In the genomic region with DNA sequence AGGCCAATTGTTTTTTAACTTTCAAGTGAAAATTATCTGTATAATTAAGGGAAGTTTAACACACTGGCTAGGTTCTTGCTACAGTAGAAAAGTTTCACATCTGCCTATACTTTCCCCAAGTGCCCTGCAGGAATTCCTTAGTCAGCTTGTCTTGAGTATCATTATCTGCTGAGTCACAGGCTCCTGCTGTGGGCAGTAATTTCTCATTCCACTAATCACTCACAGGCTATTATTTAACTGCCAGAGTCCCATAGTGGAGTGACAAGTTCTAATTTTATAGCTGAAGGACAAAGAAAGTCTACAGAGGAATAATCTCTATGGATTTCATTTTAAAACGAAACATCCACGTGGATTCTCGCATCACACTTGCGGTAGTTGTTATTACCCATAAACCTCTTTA, we compare ENCODE assay signal across 28 mouse cellular contexts.
A peak's percentile ranks its signal among the peaks of the same experiment; 100 is the strongest.
DNase-seq lines count a peak whose midpoint lies in the region; ATAC-seq lines count a peak whose summit lies in the region.
"Had no signal": no experiment of that assay in that cellular context is flagged by ENCODE, and none has a peak within 500 bp of the region (broad histone marks: within the 10 kb centered on the region; RNA-seq: fewer than 3 reads in every experiment).

No protein-coding gene starts in this region.

- no peak overlapping the region for H3K4me2 ChIP-seq in embryonic facial prominence, embryonic 11.5 days (ENCODE audit: low read depth, low read length)
- H3K4me2 ChIP-seq: embryonic facial prominence, embryonic 13.5 days; forebrain, embryonic 12.5 days; heart, embryonic 13.5 days; hindbrain, embryonic 15.5 days had no signal

- H3K27me3 ChIP-seq in embryonic facial prominence, embryonic 11.5 days (ENCODE audit: control insufficient read depth, insufficient read depth, low read length) = no peaks in the 10 kb centered on the region
- no peaks in the 10 kb centered on the region for H3K27me3 ChIP-seq in embryonic facial prominence, embryonic 10.5 days (replicated peaks; ENCODE audit: low read depth, poor library complexity, severe bottlenecking)
- H3K27me3 ChIP-seq: CH12.LX; forebrain, embryonic 12.5 days; heart, embryonic 13.5 days; hindbrain, embryonic 15.5 days had no signal

- H3K4me1 ChIP-seq in embryonic facial prominence, embryonic 11.5 days (ENCODE audit: control insufficient read depth, insufficient read depth, low read length) = no peaks in the 10 kb centered on the region
- 0 out of 2 replicates have a peak, but pooled peaks cover 3% of the 10 kb centered on the region for H3K4me1 ChIP-seq in embryonic facial prominence, embryonic 10.5 days
- H3K4me1 ChIP-seq: forebrain, embryonic 12.5 days; heart, embryonic 10.5 days; heart, embryonic 13.5 days; hindbrain, embryonic 15.5 days had no signal

- H3K9me3 ChIP-seq in embryonic facial prominence, embryonic 11.5 days (replicated peaks; ENCODE audit: control insufficient read depth, low read length) = no peaks in the 10 kb centered on the region
- H3K9me3 ChIP-seq in embryonic facial prominence, embryonic 10.5 days = no peaks in the 10 kb centered on the region
- H3K9me3 ChIP-seq: embryonic facial prominence, embryonic 13.5 days; forebrain, embryonic 12.5 days; heart, embryonic 10.5 days; heart, embryonic 13.5 days; hindbrain, embryonic 15.5 days had no signal

- no peak overlapping the region for H3K27ac ChIP-seq in embryonic facial prominence, embryonic 11.5 days (replicated peaks; ENCODE audit: low read depth, low read length)
- H3K27ac ChIP-seq in embryonic facial prominence, embryonic 10.5 days (replicated peaks) = no peak overlapping the region
- H3K27ac ChIP-seq: embryonic facial prominence, embryonic 13.5 days; forebrain, embryonic 12.5 days; heart, adult 2 months; heart, embryonic 10.5 days; heart, embryonic 13.5 days; hindbrain, embryonic 15.5 days had no signal

- H3K9ac ChIP-seq in embryonic facial prominence, embryonic 11.5 days (replicated peaks; ENCODE audit: low read length) = no peak overlapping the region
- H3K9ac ChIP-seq: embryonic facial prominence, embryonic 13.5 days; forebrain, embryonic 12.5 days; heart, embryonic 13.5 days; hindbrain, embryonic 15.5 days had no signal

- no peaks in the 10 kb centered on the region for H3K36me3 ChIP-seq in embryonic facial prominence, embryonic 11.5 days (replicated peaks; ENCODE audit: control insufficient read depth, insufficient read depth, low read depth, low read length)
- no peaks in the 10 kb centered on the region for H3K36me3 ChIP-seq in embryonic facial prominence, embryonic 10.5 days (replicated peaks)
- H3K36me3 ChIP-seq: embryonic facial prominence, embryonic 13.5 days; forebrain, embryonic 12.5 days; heart, embryonic 10.5 days; heart, embryonic 13.5 days; hindbrain, embryonic 15.5 days had no signal

- ATAC-seq in embryonic facial prominence, embryonic 11.5 days (replicated peaks; ENCODE audit: insufficient number of reproducible peaks, low FRiP score, low TSS enrichment, low read depth) = no peak
- no peak for ATAC-seq in megakaryocyte progenitor cell, adult 5-6 weeks (replicated peaks; ENCODE audit: poor library complexity)
- ATAC-seq: activated CD4-positive, CD25-positive, alpha-beta regulatory T cell, adult 4 months; forebrain, embryonic 16.5 days; intestine, postnatal 0 days had no signal

- 75% methylated on average over 4 of the region's 4 CpGs for WGBS in embryonic facial prominence, embryonic 11.5 days
- WGBS in embryonic facial prominence, embryonic 10.5 days = 79% methylated on average over 4 of the region's 4 CpGs

- H3K4me3 ChIP-seq in embryonic facial prominence, embryonic 11.5 days (ENCODE audit: low read depth, low read length) = no peak overlapping the region
- H3K4me3 ChIP-seq in embryonic facial prominence, embryonic 10.5 days = no peak overlapping the region
- H3K4me3 ChIP-seq: embryonic facial prominence, embryonic 13.5 days; erythroblast, embryonic 14.5 days; forebrain, embryonic 12.5 days; heart, adult 2 months; heart, embryonic 10.5 days; heart, embryonic 13.5 days; hindbrain, embryonic 15.5 days had no signal

- DNase-seq in embryonic facial prominence, embryonic 11.5 days (ENCODE audit: low spot score) = peak; percentile 18
- DNase-seq in embryonic facial prominence, embryonic 10.5 days (ENCODE audit: low spot score) = no peak
- peak; percentile 72 for DNase-seq in Muller cell, postnatal 12 days (ENCODE audit: inconsistent ontology term)
- peak; percentile 14 for DNase-seq in forelimb bud, embryonic 11.5 days (ENCODE audit: low read depth, low spot score)
- DNase-seq in retina, postnatal 1 day = peak; percentile 51
- DNase-seq in urinary bladder, postnatal 4 days (ENCODE audit: low spot score in 2 of 2) = no peak
- DNase-seq: adrenal gland, adult 8-10 months; adrenal gland, postnatal 25 days; B cell, adult 2 months; cerebellum, adult 11 months; cerebellum, adult 2 months; cerebellum, adult 9-11 months; cerebellum, postnatal 25 days; gastrocnemius, postnatal 25 days; heart, adult 2 months; heart, postnatal 14 days; heart, postnatal 4 days had no signal

Comparison
In these comparisons a context has a peak if more than half of its experiments do, and no peak if none do; other contexts are left out.
1. DNase-seq: peak in embryonic facial prominence, embryonic 11.5 days (single experiment), Muller cell, postnatal 12 days (single experiment), forelimb bud, embryonic 11.5 days (single experiment) and retina, postnatal 1 day (single experiment); none in embryonic facial prominence, embryonic 10.5 days (single experiment) and urinary bladder, postnatal 4 days (0 of 2).